Mouse (Mus musculus): ENCODE data around the gene Gm13289. TPM values are rescaled to one million over a fixed set of nuclear protein-coding genes. Genes with fewer than 3 reads are reported as not detected.
"Not testable (repeated sequence)": the region's sequence is repeated elsewhere in the genome, so short reads cannot be mapped to it uniquely, and the experiment has no call there.

Gene Gm13289
- polyA plus RNA-seq (2012; rRNA removed) = not detected in 2 replicates

DNA sequence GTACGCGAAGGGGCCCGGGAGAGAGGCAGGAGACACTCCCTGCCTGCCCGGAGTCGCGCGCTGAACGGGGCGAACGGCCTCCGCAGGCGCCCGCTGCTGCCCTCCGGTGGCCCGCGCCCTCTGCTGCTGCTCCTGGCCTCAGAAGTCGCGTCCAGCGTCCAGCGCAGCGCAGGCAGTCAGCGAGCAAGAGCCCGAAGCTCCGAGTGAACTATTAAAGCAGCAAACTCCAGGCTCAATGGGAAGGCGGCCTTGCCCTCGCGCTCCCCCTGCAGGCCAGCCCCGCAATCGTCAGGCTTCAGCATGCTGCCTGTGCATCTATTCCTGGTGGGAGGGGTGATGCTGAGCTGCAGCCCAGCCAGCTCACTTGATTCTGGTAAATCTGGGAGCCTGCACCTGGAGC is at the start of gene Gm13289:
Gene Gm13289, plus strand, starts transcription at position 301 of the 400 bp plus-strand sequence.
- not testable (repeated sequence) for H3K4me3 ChIP-seq (ENCODE audit: low read depth, low read length); H3K4me1 ChIP-seq (ENCODE audit: control insufficient read depth, insufficient read depth, insufficient read length, low read length); H3K27me3 ChIP-seq (ENCODE audit: control insufficient read depth, insufficient read depth, low read length); H3K36me3 ChIP-seq (ENCODE audit: control insufficient read depth, insufficient read depth, low read length); H3K27ac ChIP-seq (ENCODE audit: insufficient read depth, low read depth, low read length)
- WGBS = no CpG with 5 or more reads among the region's 29 CpGs

DNA sequence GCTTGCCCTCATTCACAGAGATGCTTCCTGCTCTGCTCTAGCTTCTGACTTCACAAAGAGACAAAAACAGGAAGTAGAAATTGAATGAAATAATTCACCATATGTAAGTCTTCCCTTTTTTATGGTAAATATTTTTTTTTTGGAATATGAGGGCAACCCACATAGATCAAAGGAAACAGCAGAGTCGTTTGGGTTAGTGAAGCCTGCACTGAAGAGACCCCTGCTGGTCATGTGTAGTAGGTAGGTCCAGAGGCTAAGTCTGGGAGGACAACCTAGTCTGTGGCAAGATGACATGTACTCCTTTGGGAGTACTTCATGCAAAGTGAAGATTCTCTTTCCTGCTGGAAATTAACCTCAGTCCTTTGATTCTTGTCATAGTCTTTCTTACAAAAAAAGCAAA is 49.4 kb upstream of the Gm13289 start:
- Histone ChIP-seq H3K4me1 (ENCODE audit: control insufficient read depth, insufficient read depth, insufficient read length, low read length) (no peaks in the 10 kb centered on the region), H3K27me3 (ENCODE audit: control insufficient read depth, insufficient read depth, low read length) (no peaks in the 10 kb centered on the region), H3K4me3 (ENCODE audit: low read depth, low read length) (no peak overlapping the region), H3K36me3 (ENCODE audit: control insufficient read depth, insufficient read depth, low read length) (no peaks in the 10 kb centered on the region), H3K27ac (ENCODE audit: insufficient read depth, low read depth, low read length) (no peak overlapping the region)
- 0% methylated on average over 1 of the region's 1 CpGs for WGBS
- TF ChIP-seq CTCF (IDR thresholded peaks at IDR 0.05; ENCODE audit: extremely low read depth, insufficient read length, insufficient replicate concordance, low read depth, low read length) = peak; percentile 34; the same call in 1 of the 2 replicates
- no peak for TF ChIP-seq POLR2A (IDR thresholded peaks at IDR 0.05; ENCODE audit: low read depth, low read length)

DNA sequence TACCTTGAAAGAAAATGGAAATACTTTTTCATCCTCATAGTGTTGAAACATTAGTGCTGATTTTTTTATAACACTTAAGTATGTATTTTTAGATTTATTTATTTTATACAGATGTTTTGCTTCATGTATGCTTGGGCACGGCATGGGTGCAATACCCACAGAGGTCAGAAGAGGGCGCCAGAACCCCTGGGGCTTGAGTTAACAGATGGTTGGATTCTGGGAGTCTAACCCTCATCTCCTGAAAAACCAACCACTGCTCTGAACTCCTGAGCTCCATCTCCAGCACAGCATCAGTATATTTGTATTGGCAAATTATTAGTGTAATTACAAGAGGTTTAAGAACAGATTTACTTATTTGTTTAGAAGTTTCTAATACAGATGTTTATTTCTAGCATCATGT is 38.2 kb upstream of the Gm13289 start:
- no peaks in the 10 kb centered on the region for H3K4me1 ChIP-seq (ENCODE audit: control insufficient read depth, insufficient read depth, insufficient read length, low read length)
- H3K36me3 ChIP-seq (ENCODE audit: control insufficient read depth, insufficient read depth, low read length) = no peaks in the 10 kb centered on the region
- H3K4me3 ChIP-seq (ENCODE audit: low read depth, low read length) = no peak overlapping the region
- no peaks in the 10 kb centered on the region for H3K27me3 ChIP-seq (ENCODE audit: control insufficient read depth, insufficient read depth, low read length)
- TF ChIP-seq CTCF (IDR thresholded peaks at IDR 0.05; ENCODE audit: extremely low read depth, insufficient read length, insufficient replicate concordance, low read depth, low read length) (peak; percentile 94; the same call in 1 of the 2 replicates), POLR2A (IDR thresholded peaks at IDR 0.05; ENCODE audit: low read depth, low read length) (no peak)
- WGBS = 1% methylated on average over 2 of the region's 2 CpGs
- no peak overlapping the region for H3K27ac ChIP-seq (ENCODE audit: insufficient read depth, low read depth, low read length)

DNA sequence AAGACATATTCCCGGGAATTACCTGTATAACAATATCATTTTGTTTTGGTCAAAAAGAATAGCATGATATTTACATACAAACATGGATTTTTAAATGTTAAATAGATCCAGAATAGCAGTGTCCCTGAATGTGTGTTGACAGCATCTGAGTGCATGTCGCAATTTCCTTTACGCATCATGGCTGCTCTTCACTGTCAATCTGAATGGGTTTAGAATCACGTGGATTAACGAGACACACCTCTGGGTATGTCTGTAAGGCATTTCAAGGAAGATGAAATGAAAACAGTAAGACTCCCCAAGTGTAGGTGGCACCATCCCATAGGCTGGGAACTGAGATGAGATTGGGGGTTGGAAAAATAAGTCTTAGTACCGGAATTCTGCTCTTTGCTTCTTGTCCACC is 37.7 kb upstream of the Gm13289 start:
- no peaks in the 10 kb centered on the region for H3K27me3 ChIP-seq (ENCODE audit: control insufficient read depth, insufficient read depth, low read length)
- H3K27ac ChIP-seq (ENCODE audit: insufficient read depth, low read depth, low read length) = no peak overlapping the region
- no peaks in the 10 kb centered on the region for H3K4me1 ChIP-seq (ENCODE audit: control insufficient read depth, insufficient read depth, insufficient read length, low read length)
- TF ChIP-seq CTCF (IDR thresholded peaks at IDR 0.05; ENCODE audit: extremely low read depth, insufficient read length, insufficient replicate concordance, low read depth, low read length) (no peak), POLR2A (IDR thresholded peaks at IDR 0.05; ENCODE audit: low read depth, low read length) (no peak)
- H3K36me3 ChIP-seq (ENCODE audit: control insufficient read depth, insufficient read depth, low read length) = no peaks in the 10 kb centered on the region
- WGBS = 77% methylated on average over 6 of the region's 6 CpGs
- H3K4me3 ChIP-seq (ENCODE audit: low read depth, low read length) = no peak overlapping the region

DNA sequence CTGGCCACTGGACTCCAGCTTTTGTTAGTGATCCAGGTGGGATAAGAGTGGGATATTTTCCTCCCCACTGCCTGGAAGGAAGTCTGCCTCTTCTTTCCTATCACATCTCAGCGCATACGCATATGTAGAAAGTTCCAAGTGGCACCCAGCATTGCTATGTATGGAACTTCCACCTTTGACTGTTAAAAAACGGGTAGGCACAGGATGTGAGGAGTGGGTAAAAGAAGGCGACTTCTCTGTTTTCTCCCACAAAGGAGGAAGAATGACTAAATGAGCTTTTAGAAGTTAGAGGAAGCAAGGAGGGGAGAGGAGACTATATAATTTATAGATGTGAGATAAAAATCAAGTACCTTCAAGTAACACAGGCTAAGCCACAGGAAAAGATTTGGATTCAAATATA is 35.3 kb upstream of the Gm13289 start:
- H3K36me3 ChIP-seq (ENCODE audit: control insufficient read depth, insufficient read depth, low read length) = no peaks in the 10 kb centered on the region
- no peak overlapping the region for H3K27ac ChIP-seq (ENCODE audit: insufficient read depth, low read depth, low read length)
- no peak overlapping the region for H3K4me3 ChIP-seq (ENCODE audit: low read depth, low read length)
- 82% methylated on average over 4 of the region's 4 CpGs for WGBS
- H3K4me1 ChIP-seq (ENCODE audit: control insufficient read depth, insufficient read depth, insufficient read length, low read length) = no peaks in the 10 kb centered on the region
- H3K27me3 ChIP-seq (ENCODE audit: control insufficient read depth, insufficient read depth, low read length) = no peaks in the 10 kb centered on the region
- no peak for TF ChIP-seq CTCF (IDR thresholded peaks at IDR 0.05; ENCODE audit: extremely low read depth, insufficient read length, insufficient replicate concordance, low read depth, low read length)
- TF ChIP-seq POLR2A (IDR thresholded peaks at IDR 0.05; ENCODE audit: low read depth, low read length) = no peak

DNA sequence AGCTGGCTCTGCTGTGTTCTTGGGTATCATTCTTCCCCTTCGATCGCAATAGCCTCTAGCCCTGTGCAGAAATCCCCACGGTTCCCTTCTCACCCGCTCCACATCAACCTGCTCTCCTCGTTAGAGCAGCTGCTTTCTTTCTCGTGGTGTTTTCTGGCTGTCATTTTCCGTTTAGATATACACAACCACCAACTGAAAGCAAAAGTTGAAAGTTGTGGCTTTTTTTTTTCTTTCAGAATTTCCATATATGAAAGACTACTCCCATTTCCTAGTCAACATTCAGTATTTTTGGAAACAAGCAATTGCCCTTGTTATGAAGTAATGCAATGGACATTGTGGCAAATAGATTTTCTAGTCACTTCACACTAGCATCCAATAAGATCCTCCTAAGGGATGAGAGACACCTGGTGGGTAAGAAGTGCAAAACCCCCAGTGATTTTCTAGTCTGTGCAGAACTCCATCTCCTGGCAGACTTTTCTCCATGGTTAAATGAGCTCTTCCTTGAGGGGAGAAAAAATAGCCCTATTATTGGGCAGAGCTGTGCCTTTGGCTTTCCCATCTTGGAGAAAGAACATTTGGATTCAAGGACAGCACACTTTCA is 33.9 kb upstream of the Gm13289 start:
- TF ChIP-seq CTCF (IDR thresholded peaks at IDR 0.05; ENCODE audit: extremely low read depth, insufficient read length, insufficient replicate concordance, low read depth, low read length) (no peak), POLR2A (IDR thresholded peaks at IDR 0.05; ENCODE audit: low read depth, low read length) (no peak)
- no peak overlapping the region for H3K4me3 ChIP-seq (ENCODE audit: low read depth, low read length)
- H3K4me1 ChIP-seq (ENCODE audit: control insufficient read depth, insufficient read depth, insufficient read length, low read length) = no peaks in the 10 kb centered on the region
- H3K36me3 ChIP-seq (ENCODE audit: control insufficient read depth, insufficient read depth, low read length) = no peaks in the 10 kb centered on the region
- 67% methylated on average over 7 of the region's 7 CpGs for WGBS
- H3K27me3 ChIP-seq (ENCODE audit: control insufficient read depth, insufficient read depth, low read length) = no peaks in the 10 kb centered on the region
- H3K27ac ChIP-seq (ENCODE audit: insufficient read depth, low read depth, low read length) = no peak overlapping the region

DNA sequence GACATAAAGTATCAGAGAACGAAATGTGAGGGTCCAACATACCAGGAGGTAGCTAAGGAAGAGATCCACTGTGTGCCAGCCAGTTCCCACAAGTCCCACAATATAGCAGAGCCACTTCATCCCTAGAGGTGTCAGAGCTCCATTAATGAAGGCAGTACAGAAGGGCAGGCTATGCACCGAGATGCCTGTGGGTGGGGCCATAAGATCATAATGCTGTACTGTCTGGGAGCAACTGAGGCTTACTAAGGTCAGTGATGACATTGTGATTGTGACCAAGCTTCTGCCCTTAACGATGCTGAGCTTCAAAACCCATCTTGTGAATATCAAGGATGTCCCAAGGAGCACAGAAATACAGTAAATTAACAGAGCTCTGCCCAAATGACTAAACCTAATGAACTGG is 32.5 kb upstream of the Gm13289 start:
- H3K27ac ChIP-seq (ENCODE audit: insufficient read depth, low read depth, low read length) = no peak overlapping the region
- TF ChIP-seq POLR2A (IDR thresholded peaks at IDR 0.05; ENCODE audit: low read depth, low read length) (no peak), CTCF (IDR thresholded peaks at IDR 0.05; ENCODE audit: extremely low read depth, insufficient read length, insufficient replicate concordance, low read depth, low read length) (no peak)
- 63% methylated on average over 3 of the region's 3 CpGs for WGBS

More for the DNA sequence above, 32.5 kb upstream of the Gm13289 start:
- H3K4me1 ChIP-seq (ENCODE audit: control insufficient read depth, insufficient read depth, insufficient read length, low read length) = no peaks in the 10 kb centered on the region
- H3K27me3 ChIP-seq (ENCODE audit: control insufficient read depth, insufficient read depth, low read length) = no peaks in the 10 kb centered on the region
- no peaks in the 10 kb centered on the region for H3K36me3 ChIP-seq (ENCODE audit: control insufficient read depth, insufficient read depth, low read length)
- no peak overlapping the region for H3K4me3 ChIP-seq (ENCODE audit: low read depth, low read length)
